Mouse (Mus musculus) embryonic facial prominence, embryonic 15.5 days (tissue): Measurements from ENCODE around the gene Wdr66. TPM values are rescaled to one million over a fixed set of nuclear protein-coding genes. Genes with fewer than 3 reads are reported as not detected.

Source experiments
- ATAC-seq: fragments of 200-750 bp; cut with Nextera tagmentation; 2 replicates; pipeline ENCODE4 v1.8.0; 2017; ENCODE audit warnings: low read depth, moderate TSS enrichment; ENCODE audit not compliant: insufficient number of reproducible peaks, low FRiP score, low TSS enrichment
- H3K27ac ChIP-seq: fragments of 300-500 bp; sonication (generic); replicated peaks from 2 replicates; pipeline ENCODE4 v1.5.1; 2015; ENCODE audit warnings: mild to moderate bottlenecking, inconsistent platforms
- H3K27me3 ChIP-seq: fragments of 300-500 bp; sonication (generic); 2 replicates; pipeline ENCODE4 v1.6.1; 2015; ENCODE audit warnings: inconsistent platforms
- H3K36me3 ChIP-seq: fragments of 300-500 bp; sonication (generic); 2 replicates; pipeline ENCODE4 v1.6.1; 2015; ENCODE audit warnings: mild to moderate bottlenecking, inconsistent platforms
- H3K4me1 ChIP-seq: fragments of 300-500 bp; sonication (generic); 2 replicates; pipeline ENCODE4 v1.6.1; 2015; ENCODE audit warnings: inconsistent platforms
- H3K4me2 ChIP-seq: fragments of 300-500 bp; sonication (generic); replicated peaks from 2 replicates; pipeline ENCODE4 v1.6.1; 2015; ENCODE audit warnings: mild to moderate bottlenecking, inconsistent platforms
- H3K4me3 ChIP-seq: fragments of 300-500 bp; sonication (generic); replicated peaks from 2 replicates; pipeline ENCODE4 v1.5.1; 2015; ENCODE audit warnings: mild to moderate bottlenecking, inconsistent platforms
- H3K9ac ChIP-seq: fragments of 300-500 bp; sonication (generic); 2 replicates; pipeline ENCODE4 v1.6.1; 2015; ENCODE audit warnings: inconsistent platforms
- H3K9me3 ChIP-seq: fragments of 300-500 bp; sonication (generic); replicated peaks from 2 replicates; pipeline ENCODE4 v1.6.1; 2016; ENCODE audit warnings: inconsistent platforms
- WGBS: fragments of 180-500 bp; shearing (Covaris S2); methylation state at CpG from one replicate; pipeline ENCODE4 v1.1.7; 2015; 5-methylcytosine and 5-hydroxymethylcytosine counted together
- polyA plus RNA-seq: library from polyadenylated mRNA; unstranded; fragments of >200 nt; fragmentation: Nextera tagmentation; extraction: Ambion mirVana; gene quantifications from 2 replicates; pipeline ENCODE4 v1.2.1, GENCODE M21; 2015

The Wdr66 gene
- polyA plus RNA-seq, 1 experiment from 2014 or later, result 4.7 TPM

DNA sequence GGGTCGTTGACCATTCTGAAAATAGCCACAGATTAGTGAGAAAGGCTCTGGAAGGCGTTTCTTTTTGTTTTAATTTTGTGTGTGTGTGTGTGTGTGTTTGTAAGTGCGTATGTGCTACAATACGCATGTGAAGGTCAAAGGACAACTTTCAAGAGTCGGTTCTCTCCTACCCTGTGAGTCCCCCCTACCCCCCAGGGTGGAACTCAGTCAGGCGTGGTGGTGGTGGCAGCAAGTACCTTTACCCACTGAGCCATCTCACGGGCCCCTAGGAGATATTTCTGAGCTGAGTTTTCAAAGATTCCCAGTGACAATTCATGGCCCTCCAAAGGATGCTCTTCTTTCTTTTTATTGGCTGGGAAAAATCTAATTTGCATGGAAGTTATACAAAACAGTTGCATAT is 45.9 kb downstream of the Wdr66 start:
- H3K9me3 ChIP-seq, result no peaks in the 10 kb centered on the region
- H3K36me3 ChIP-seq, result no peaks in the 10 kb centered on the region
- H3K4me1 ChIP-seq, result peaks cover 27% of the 10 kb centered on the region
- H3K4me2 ChIP-seq, result no peak overlapping the region
- no peak overlapping the region for H3K9ac ChIP-seq
- H3K4me3 ChIP-seq, result no peak overlapping the region
- WGBS, result 79% methylated on average over 7 of the region's 7 CpGs
- H3K27ac ChIP-seq, result no peak overlapping the region
- no peak for ATAC-seq
- no peaks in the 10 kb centered on the region for H3K27me3 ChIP-seq

DNA sequence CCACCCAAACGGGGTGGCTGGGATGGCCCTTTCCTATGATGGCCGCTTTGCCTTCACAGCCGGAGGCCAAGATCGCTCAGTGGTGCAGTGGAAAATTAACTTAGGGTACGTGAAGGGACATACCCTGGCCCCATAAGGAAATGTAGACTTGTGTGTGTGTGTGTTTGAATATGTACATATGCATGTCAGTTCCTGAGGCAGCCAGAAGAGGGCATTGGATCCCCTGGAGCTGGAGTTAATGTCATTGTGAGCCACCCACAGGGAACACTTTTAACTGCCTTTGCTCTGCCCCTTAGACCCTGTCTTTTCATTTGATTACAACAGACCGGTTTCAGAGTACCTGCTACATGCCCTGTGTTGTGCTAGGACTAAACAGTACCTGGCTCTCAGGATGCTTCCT is 46.6 kb downstream of the Wdr66 start:
- Histone ChIP-seq H3K4me1 (peaks cover 27% of the 10 kb centered on the region), H3K4me2 (no peak overlapping the region), H3K27me3 (no peaks in the 10 kb centered on the region), H3K36me3 (no peaks in the 10 kb centered on the region), H3K27ac (no peak overlapping the region), H3K9ac (no peak overlapping the region), H3K4me3 (no peak overlapping the region), H3K9me3 (no peaks in the 10 kb centered on the region)
- 89% methylated on average over 6 of the region's 6 CpGs for WGBS
- no peak for ATAC-seq

DNA sequence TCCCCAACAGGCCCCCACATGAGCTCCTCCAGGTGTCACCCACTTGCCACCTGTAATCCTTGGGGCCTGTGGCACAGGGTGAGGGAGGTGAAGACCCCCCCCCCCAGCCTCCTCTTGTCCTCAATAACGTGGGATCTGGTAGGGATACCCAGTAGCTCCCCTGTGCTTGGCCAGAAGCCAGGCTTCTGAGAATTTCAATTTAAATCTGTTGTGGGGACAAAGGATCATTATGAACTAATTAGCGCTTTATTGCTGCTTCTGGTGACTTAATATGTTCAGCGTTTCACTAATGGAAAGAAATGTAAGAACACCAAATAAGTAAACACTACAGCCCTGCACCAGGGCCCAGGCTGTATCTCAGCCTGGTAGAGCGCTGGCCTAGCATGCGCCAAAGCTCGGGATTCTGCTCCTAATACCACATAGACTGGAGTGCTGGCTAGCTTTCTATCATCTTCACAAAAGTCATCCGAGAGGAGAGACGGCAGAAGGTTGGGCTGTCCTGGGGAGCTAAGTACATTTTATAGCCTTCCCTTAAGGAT is 48.7 kb downstream of the Wdr66 start:
- no peak overlapping the region for H3K9ac ChIP-seq
- no peak overlapping the region; the same call in 1 of the 2 replicates for H3K4me2 ChIP-seq
- H3K36me3 ChIP-seq, result no peaks in the 10 kb centered on the region
- no peak for ATAC-seq
- H3K4me1 ChIP-seq, result peaks cover 22% of the 10 kb centered on the region
- H3K4me3 ChIP-seq, result no peak overlapping the region
- H3K27ac ChIP-seq, result no peak overlapping the region
- H3K9me3 ChIP-seq, result no peaks in the 10 kb centered on the region
- H3K27me3 ChIP-seq, result no peaks in the 10 kb centered on the region
- 56% methylated on average over 8 of the region's 8 CpGs for WGBS

DNA sequence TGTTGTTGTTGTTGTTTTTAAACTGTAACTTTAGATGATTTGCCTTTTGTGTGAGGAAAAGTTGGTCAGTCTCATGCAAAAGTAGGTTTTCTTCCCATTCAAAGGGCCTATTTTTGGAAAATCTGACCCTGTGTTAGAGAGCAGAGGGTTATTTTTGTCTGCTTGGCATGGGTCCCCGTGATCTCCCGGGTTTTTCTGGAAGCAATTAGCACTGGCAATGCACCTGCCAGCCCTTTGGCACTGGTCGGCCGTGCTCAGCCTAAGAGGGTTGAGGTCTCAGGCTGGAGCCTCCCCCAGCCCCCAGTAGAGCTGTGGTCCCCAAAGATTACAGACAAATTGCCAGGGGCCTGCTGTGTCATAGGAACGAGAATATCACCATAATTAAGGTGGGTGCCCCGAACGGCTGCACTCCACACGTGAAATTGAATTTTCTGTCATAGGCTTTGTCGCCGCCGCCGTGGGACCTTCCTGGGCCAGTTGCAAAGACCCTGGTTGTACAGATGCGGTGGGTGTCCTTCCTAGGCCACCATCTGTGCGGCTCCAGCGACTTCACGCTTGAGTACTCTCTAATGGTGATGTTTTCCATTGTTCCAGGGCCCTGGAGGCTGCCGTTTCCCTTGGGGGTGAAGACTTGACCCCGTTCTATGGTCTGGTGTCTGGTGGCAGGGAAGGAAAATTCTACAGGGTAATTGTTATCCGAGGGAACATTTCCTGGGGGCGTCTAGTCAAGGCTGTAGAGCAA is 50.0 kb downstream of the Wdr66 start:
- Histone ChIP-seq H3K9me3 (no peaks in the 10 kb centered on the region), H3K9ac (no peak overlapping the region), H3K27ac (no peak overlapping the region), H3K27me3 (no peaks in the 10 kb centered on the region), H3K4me2 (no peak overlapping the region), H3K36me3 (no peaks in the 10 kb centered on the region), H3K4me1 (peaks cover 18% of the 10 kb centered on the region), H3K4me3 (no peak overlapping the region)
- ATAC-seq, result peak; percentile 48; the same call in 1 of the 2 replicates
- 50% methylated on average over 20 of the region's 20 CpGs for WGBS

DNA sequence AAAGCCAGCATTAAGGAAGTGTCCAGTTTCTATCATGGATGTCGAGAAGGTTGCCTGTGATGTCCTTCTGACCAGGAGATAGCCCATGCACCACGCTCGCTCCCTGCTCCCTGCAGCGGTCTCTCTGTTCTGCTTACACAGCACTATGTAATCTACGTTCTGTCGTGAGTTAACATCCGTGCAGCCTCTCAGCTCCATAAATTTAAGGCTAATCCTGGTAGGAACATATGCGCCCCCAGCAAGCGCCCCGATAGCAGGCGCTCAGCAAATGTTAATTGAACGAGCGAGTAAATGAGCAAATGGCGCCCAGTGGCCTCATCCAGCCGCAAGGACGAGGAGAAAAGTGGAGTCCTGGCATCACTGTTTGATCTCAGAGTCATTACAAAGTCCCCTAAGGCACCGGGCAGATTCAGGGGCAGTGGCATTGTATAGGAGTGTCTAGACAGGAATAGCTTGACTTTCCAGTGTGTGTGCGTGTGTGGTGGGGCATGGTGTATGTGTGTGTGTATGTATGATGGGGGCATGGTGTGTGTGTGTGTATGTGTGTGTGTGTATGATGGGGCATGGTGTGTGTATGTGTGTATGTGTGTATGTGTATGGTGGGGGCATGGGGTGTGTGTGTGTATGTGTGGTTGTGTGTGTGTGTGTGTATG is 55.9 kb downstream of the Wdr66 start:
- H3K4me1 ChIP-seq, result 0 out of 2 replicates have a peak, but pooled peaks cover 15% of the 10 kb centered on the region

DNA sequence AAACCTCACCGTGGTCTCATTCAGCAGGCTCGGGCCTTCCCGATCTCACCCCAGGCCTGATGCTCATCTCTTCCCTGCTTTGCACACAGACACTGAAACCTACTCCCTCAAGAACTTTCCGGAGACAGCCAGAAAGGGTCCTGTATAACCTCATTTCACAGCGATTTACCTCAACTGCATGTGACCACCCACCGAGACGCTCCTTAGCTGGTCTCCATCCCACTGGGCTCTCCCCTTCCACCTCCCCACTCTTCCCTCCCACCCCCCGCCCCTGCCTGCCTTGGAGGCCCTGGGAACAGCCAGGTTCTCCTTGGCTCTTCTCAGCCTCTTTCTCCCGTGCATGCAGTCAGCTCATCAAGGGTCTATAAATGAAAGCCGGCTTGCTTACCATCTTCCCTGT is 57.9 kb downstream of the Wdr66 start:
- Histone ChIP-seq H3K36me3 (no peaks in the 10 kb centered on the region), H3K9me3 (no peaks in the 10 kb centered on the region), H3K4me2 (no peak overlapping the region), H3K9ac (no peak overlapping the region), H3K27me3 (no peaks in the 10 kb centered on the region), H3K4me1 (0 out of 2 replicates have a peak, but pooled peaks cover 15% of the 10 kb centered on the region), H3K27ac (0 out of 2 replicates have a peak overlapping the region, but pooled peaks have one; percentile 28), H3K4me3 (no peak overlapping the region)
- 29% methylated on average over 10 of the region's 10 CpGs for WGBS
- ATAC-seq, result no peak

More for the DNA sequence above, 55.9 kb downstream of the Wdr66 start:
- no peak overlapping the region for H3K4me2 ChIP-seq
- 64% methylated on average over 18 of the region's 18 CpGs for WGBS
- H3K36me3 ChIP-seq, result no peaks in the 10 kb centered on the region
- no peak for ATAC-seq
- no peaks in the 10 kb centered on the region for H3K27me3 ChIP-seq
- H3K9me3 ChIP-seq, result no peaks in the 10 kb centered on the region
- no peak overlapping the region for H3K9ac ChIP-seq
- no peak overlapping the region for H3K4me3 ChIP-seq
- H3K27ac ChIP-seq, result no peak overlapping the region

DNA sequence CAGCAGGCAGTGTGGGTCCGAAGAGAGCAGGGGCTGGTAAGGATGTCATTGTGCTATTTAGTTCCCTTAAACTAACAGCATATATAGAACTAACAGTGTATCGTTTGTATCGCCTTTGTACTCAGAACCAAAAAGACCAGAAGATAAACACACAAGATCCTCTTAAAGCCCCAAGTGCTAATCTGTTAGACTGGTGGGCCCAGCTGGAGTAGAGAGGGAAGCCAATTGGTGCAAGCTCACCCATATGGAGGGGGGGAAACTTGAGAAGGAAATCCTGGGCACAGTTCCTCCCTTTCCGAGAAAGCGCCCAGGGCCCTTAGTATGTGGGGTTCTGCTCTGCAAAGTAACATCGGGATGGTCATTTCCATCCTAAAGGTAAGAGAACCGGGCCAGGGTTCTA is 58.3 kb downstream of the Wdr66 start:
- no peak for ATAC-seq
- Histone ChIP-seq H3K27ac (0 out of 2 replicates have a peak overlapping the region, but pooled peaks have one; percentile 28), H3K36me3 (no peaks in the 10 kb centered on the region), H3K4me3 (no peak overlapping the region), H3K27me3 (no peaks in the 10 kb centered on the region), H3K4me2 (no peak overlapping the region), H3K9me3 (no peaks in the 10 kb centered on the region), H3K9ac (no peak overlapping the region), H3K4me1 (0 out of 2 replicates have a peak, but pooled peaks cover 15% of the 10 kb centered on the region)
- WGBS, result 48% methylated on average over 7 of the region's 7 CpGs

DNA sequence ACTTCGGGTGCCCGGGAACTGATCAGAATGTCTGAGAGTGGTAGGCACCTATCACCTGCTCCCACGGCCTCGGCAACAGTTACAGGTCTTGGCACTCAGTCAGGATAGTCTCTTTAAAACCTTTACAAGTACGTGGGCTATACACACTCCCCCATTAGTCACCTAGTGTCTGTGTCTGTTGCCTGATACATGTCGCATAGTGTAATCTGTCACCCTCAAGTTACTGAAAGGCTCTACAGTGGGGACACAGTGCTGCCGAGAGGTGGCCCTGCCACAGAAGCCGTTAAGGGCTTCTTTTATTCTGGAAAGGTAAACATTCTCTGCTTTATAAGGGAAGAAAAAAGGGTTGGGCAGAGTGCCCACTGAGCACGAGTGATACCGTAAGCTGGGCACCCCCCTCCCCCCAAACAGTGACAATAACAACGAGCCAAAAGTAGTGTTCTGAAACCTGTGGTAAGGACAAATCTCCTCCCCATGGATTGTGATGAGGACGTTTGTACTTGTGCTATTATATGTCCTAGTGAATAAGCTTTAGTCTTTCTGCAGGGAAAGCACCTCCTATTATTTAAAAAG is 61.2 kb downstream of the Wdr66 start:
- no peak overlapping the region for H3K4me3 ChIP-seq
- no peaks in the 10 kb centered on the region for H3K36me3 ChIP-seq
- 66% methylated on average over 12 of the region's 12 CpGs for WGBS
- 0 out of 2 replicates have a peak, but pooled peaks cover 15% of the 10 kb centered on the region for H3K4me1 ChIP-seq
- H3K27me3 ChIP-seq, result no peaks in the 10 kb centered on the region
- H3K9ac ChIP-seq, result no peak overlapping the region
- no peak overlapping the region for H3K27ac ChIP-seq
- no peaks in the 10 kb centered on the region for H3K9me3 ChIP-seq
- H3K4me2 ChIP-seq, result no peak overlapping the region
- no peak for ATAC-seq

DNA sequence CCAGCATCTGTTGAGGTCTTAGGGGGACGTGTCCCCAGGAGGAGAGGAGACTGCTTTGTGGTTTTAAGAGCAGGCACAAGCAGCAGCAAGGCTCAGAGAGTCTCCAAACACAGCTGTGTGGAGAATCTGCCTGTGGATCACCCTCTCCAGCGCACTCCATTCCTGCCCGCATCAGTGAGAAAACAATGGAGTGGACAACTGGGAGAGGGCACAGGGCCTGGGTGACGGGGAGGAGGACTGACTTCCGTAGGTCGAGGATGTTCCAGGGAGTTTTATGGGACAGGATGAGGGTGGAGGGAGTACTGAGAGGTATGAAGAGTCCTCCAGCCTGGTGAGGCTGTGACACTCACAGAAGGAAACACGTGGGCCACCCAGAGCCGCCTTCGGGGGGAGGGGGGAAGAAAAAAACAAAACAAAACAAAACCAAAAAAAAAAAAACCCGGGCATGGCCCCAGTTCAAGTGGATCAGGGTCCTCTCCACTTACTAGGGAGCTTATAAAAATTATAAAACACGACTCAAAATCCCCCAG is 62.0 kb downstream of the Wdr66 start:
- Histone ChIP-seq H3K27me3 (no peaks in the 10 kb centered on the region), H3K4me1 (0 out of 2 replicates have a peak, but pooled peaks cover 15% of the 10 kb centered on the region), H3K4me2 (no peak overlapping the region), H3K9ac (no peak overlapping the region), H3K36me3 (no peaks in the 10 kb centered on the region), H3K27ac (no peak overlapping the region), H3K9me3 (no peaks in the 10 kb centered on the region), H3K4me3 (no peak overlapping the region)
- 57% methylated on average over 11 of the region's 11 CpGs for WGBS
- no peak for ATAC-seq

DNA sequence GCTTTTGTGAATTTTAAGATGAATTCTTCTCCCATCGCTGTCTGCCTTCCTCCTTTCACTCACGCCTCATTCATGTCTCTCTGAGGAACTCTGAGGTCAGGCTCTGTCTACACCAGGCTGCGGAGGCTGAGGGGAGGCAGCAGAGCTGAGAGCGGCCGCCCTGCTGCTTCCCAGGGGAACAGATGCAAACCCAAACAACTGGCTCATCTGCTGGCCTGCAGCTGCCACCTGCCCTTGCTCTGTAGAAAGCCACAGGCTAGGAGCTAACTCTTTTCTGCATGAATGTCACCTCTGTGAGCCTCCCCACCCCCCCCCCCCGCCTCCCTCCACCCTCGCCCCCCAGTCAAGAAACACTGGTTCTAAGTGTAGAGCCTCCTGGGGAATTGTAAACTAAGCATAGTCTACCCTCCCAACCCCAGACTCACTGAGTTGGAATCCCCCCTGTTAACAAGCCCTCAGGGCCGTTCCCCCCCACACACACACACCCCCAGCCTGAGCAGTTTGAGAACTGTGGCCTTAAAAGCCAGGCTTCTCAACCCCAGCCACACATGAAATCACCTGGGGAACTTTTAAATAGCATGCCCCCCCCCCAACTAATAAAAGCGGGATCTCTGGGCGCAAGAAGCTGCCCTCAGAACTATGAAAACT is 63.4 kb downstream of the Wdr66 start:
- ATAC-seq, result no peak
- no peak overlapping the region for H3K9ac ChIP-seq
- 0 out of 2 replicates have a peak, but pooled peaks cover 7% of the 10 kb centered on the region for H3K4me1 ChIP-seq
- WGBS, result 40% methylated on average over 8 of the region's 10 CpGs
- no peak overlapping the region for H3K4me2 ChIP-seq
- H3K27me3 ChIP-seq, result no peaks in the 10 kb centered on the region
- no peak overlapping the region for H3K27ac ChIP-seq
- H3K36me3 ChIP-seq, result no peaks in the 10 kb centered on the region
- H3K4me3 ChIP-seq, result no peak overlapping the region
- H3K9me3 ChIP-seq, result no peaks in the 10 kb centered on the region
